Mouse (Mus musculus): ENCODE measurements around the gene Kcnn1. TPM values are rescaled to one million over a fixed set of nuclear protein-coding genes. Genes with fewer than 3 reads are reported as not detected.

Gene Kcnn1
- 0.66 and 1.3 TPM in 2 replicates for polyA plus RNA-seq (2012; rRNA removed; ENCODE audit: low replicate concordance)

GRCm38 (mm10) chr8:70862824-70863641, at the start of gene Kcnn1:
Kcnn1 (minus strand) TSS chr8:70863258.

GRCm38 (mm10) chr8:70905831-70906736, 43.0 kb upstream of the Kcnn1 start, which contains the start of gene Map1s:
Map1s (plus strand) TSS chr8:70905932.

GRCm38 (mm10) chr8:70897021-70897680, 34.1 kb upstream of the Kcnn1 start, which contains the start of gene Rpl18a:
Rpl18a (minus strand) TSS chr8:70897412.

GRCm38 (mm10) chr8:70892022-70892895, 29.2 kb upstream of the Kcnn1 start, which contains the start of gene Slc5a5:
Slc5a5 (minus strand) TSS chr8:70892757.

GRCm38 (mm10) chr8:70873364-70873985, 10.4 kb upstream of the Kcnn1 start, which contains the start of gene Ccdc124:
Ccdc124 (minus strand) TSS chr8:70873935.

GRCm38 (mm10) chr8:70839408-70840351, 23.4 kb downstream of the Kcnn1 start, which contains the start of gene Arrdc2:
Arrdc2 (minus strand) TSS chr8:70839720.

GRCm38 (mm10) chr8:70808239-70808638, 54.8 kb downstream of the Kcnn1 start, which contains the start of gene Il12rb1:
Il12rb1 (plus strand) TSS chr8:70808449.

GRCm38 (mm10) chr8:70804481-70805206, 58.4 kb downstream of the Kcnn1 start, which contains the start of gene Mast3:
Mast3 (minus strand) TSS chr8:70805054.

Other genes with a start within 250 kb of the Kcnn1 start
- 5.9 and 12.7 TPM in 2 replicates for gene Lrrc25, start 247.1 kb downstream of the Kcnn1 start, polyA plus RNA-seq (2012; rRNA removed; ENCODE audit: low replicate concordance)
- 7.2 and 7.6 TPM in 2 replicates for gene Gdf15, start 230.8 kb downstream of the Kcnn1 start, polyA plus RNA-seq (2012; rRNA removed; ENCODE audit: low replicate concordance)
- 53.9 and 98.0 TPM in 2 replicates for gene Pgpep1, start 202.9 kb downstream of the Kcnn1 start, polyA plus RNA-seq (2012; rRNA removed; ENCODE audit: low replicate concordance)
- gene Lsm4, start 190.0 kb downstream of the Kcnn1 start, polyA plus RNA-seq (2012; rRNA removed; ENCODE audit: low replicate concordance) = 82.4 and 136 TPM in 2 replicates
- 654 and 1,953 TPM in 2 replicates for gene Jund, start 164.3 kb downstream of the Kcnn1 start, polyA plus RNA-seq (2012; rRNA removed; ENCODE audit: low replicate concordance)
- 0.01 and 0.06 TPM in 2 replicates for gene Iqcn, start 159.8 kb downstream of the Kcnn1 start, polyA plus RNA-seq (2012; rRNA removed; ENCODE audit: low replicate concordance)
- gene Gm3336, start 144.7 kb downstream of the Kcnn1 start, polyA plus RNA-seq (2012; rRNA removed; ENCODE audit: low replicate concordance) = 39.9 and 50.2 TPM in 2 replicates
- gene Pde4c, start 139.5 kb downstream of the Kcnn1 start, polyA plus RNA-seq (2012; rRNA removed; ENCODE audit: low replicate concordance) = 5.2 and 15.1 TPM in 2 replicates
- gene Rab3a, start 108.6 kb downstream of the Kcnn1 start, polyA plus RNA-seq (2012; rRNA removed; ENCODE audit: low replicate concordance) = 30.3 and 33.5 TPM in 2 replicates
- gene Mpv17l2, start 102.3 kb downstream of the Kcnn1 start, polyA plus RNA-seq (2012; rRNA removed; ENCODE audit: low replicate concordance) = 107 and 299 TPM in 2 replicates
- gene Pik3r2, start 86.5 kb downstream of the Kcnn1 start, polyA plus RNA-seq (2012; rRNA removed; ENCODE audit: low replicate concordance) = 233 and 412 TPM in 2 replicates
- gene Mast3, start 58.2 kb downstream of the Kcnn1 start, polyA plus RNA-seq (2012; rRNA removed; ENCODE audit: low replicate concordance) = 54.1 and 62.5 TPM in 2 replicates
- gene Il12rb1, start 54.8 kb downstream of the Kcnn1 start, polyA plus RNA-seq (2012; rRNA removed; ENCODE audit: low replicate concordance) = 1.4 and 4.2 TPM in 2 replicates
- gene Arrdc2, start 23.5 kb downstream of the Kcnn1 start, polyA plus RNA-seq (2012; rRNA removed; ENCODE audit: low replicate concordance) = 38.6 and 40.6 TPM in 2 replicates
- gene Ccdc124, start 10.7 kb upstream of the Kcnn1 start, polyA plus RNA-seq (2012; rRNA removed; ENCODE audit: low replicate concordance) = 49.4 and 62.1 TPM in 2 replicates
- 0.33 and 12.5 TPM in 2 replicates for gene Slc5a5, start 29.5 kb upstream of the Kcnn1 start, polyA plus RNA-seq (2012; rRNA removed; ENCODE audit: low replicate concordance)
- gene Rpl18a, start 34.2 kb upstream of the Kcnn1 start, polyA plus RNA-seq (2012; rRNA removed; ENCODE audit: low replicate concordance) = 4,446 and 4,916 TPM in 2 replicates
- 22.3 and 22.6 TPM in 2 replicates for gene Map1s, start 42.7 kb upstream of the Kcnn1 start, polyA plus RNA-seq (2012; rRNA removed; ENCODE audit: low replicate concordance)